Mouse (Mus musculus) spleen, adult 2 months (tissue): Measurements from ENCODE around the gene Prm1. TPM values are rescaled to one million over a fixed set of nuclear protein-coding genes. Genes with fewer than 3 reads are reported as not detected.
A peak's percentile ranks its signal among the peaks of the same experiment; 100 is the strongest.

Experiments
- DNase-seq, 2 experiments: peaks; one replicate each; pipeline versions ENCODE4 v3.0.0 to v3.0.0-alpha.2; 2012 to 2021; ENCODE audit warnings: low spot score in 2 of 2, low read depth in 1 of 2
- H3K27ac ChIP-seq: fragments of 200-500 bp; 2 replicates; pipeline ENCODE4 v1.5.1; 2012; ENCODE audit warnings: low read length, inconsistent platforms; ENCODE audit not compliant: insufficient read depth
- H3K27me3 ChIP-seq: fragments of 200-500 bp; 2 replicates; pipeline ENCODE4 v1.6.1; 2012; ENCODE audit warnings: mild to moderate bottlenecking, moderate library complexity, low read length, inconsistent platforms; ENCODE audit not compliant: control insufficient read depth, insufficient read depth
- H3K36me3 ChIP-seq: fragments of 200-500 bp; 2 replicates; pipeline ENCODE4 v1.6.1; 2012; ENCODE audit warnings: mild to moderate bottlenecking, low read length, inconsistent platforms; ENCODE audit not compliant: control insufficient read depth, insufficient read depth
- H3K4me1 ChIP-seq: fragments of 200-500 bp; 2 replicates; pipeline ENCODE4 v1.6.1; 2011; ENCODE audit warnings: inconsistent platforms; ENCODE audit not compliant: control insufficient read depth, insufficient read depth, insufficient read length
- H3K4me3 ChIP-seq: fragments of 200-500 bp; 2 replicates; pipeline ENCODE4 v1.5.1; 2011; ENCODE audit warnings: mild to moderate bottlenecking, inconsistent platforms; ENCODE audit not compliant: insufficient read depth, insufficient read length; ENCODE audit errors: extremely low read depth
- CTCF ChIP-seq: fragments of 200-500 bp; IDR thresholded peaks from 2 replicates; pipeline ENCODE4 v1.5.1; 2011; ENCODE audit warnings: mild to moderate bottlenecking, inconsistent platforms; ENCODE audit not compliant: insufficient read depth, insufficient read length, insufficient replicate concordance; ENCODE audit errors: extremely low read depth
- POLR2A ChIP-seq: fragments of 200-500 bp; IDR thresholded peaks from 2 replicates; pipeline ENCODE4 v1.6.1; 2011; ENCODE audit warnings: low read depth, low read length, inconsistent platforms
- WGBS: fragments of 180-500 bp; shearing (Covaris S2); methylation state at CpG from one replicate; pipeline ENCODE4 v1.1.7; 2018; 5-methylcytosine and 5-hydroxymethylcytosine counted together
- polyA plus RNA-seq: library from polyadenylated mRNA; depleted of rRNA; stranded (reverse); fragments of >200 nt; gene quantifications from 2 replicates; pipeline ENCODE4 v1.2.3, GENCODE M21; 2012

Prm1 gene
- polyA plus RNA-seq, 1 experiment: 0.47 TPM

DNA sequence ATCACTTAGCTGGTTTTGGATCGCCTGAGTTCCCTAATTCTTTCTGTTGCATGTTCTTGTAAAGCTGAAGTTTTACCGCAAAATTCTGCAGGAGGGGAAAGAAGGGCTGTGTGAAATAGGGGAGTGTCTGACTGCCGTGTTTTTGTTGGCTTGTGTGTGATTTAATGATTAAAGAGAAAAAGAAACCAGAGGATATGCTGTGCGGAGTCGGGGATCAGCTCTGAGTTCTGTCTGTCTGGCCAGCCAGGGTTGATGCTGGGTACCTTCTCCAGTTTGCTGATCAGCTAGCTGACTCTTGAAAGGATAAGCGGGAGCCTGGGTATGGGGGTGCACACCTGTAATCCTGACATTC, 38.7 kb upstream of the Prm1 start:
- no peak for TF ChIP-seq POLR2A
- no peak for TF ChIP-seq CTCF
- 8% methylated on average over 6 of the region's 6 CpGs for WGBS
- H3K36me3 ChIP-seq: no peaks in the 10 kb centered on the region
- peak overlapping the region; percentile 15; the same call in 1 of the 2 replicates for H3K4me3 ChIP-seq
- no peak for DNase-seq
- no peaks in the 10 kb centered on the region for H3K27me3 ChIP-seq
- peak overlapping the region; percentile 75 for H3K27ac ChIP-seq
- peaks cover 22% of the 10 kb centered on the region; the same call in 1 of the 2 replicates for H3K4me1 ChIP-seq

DNA sequence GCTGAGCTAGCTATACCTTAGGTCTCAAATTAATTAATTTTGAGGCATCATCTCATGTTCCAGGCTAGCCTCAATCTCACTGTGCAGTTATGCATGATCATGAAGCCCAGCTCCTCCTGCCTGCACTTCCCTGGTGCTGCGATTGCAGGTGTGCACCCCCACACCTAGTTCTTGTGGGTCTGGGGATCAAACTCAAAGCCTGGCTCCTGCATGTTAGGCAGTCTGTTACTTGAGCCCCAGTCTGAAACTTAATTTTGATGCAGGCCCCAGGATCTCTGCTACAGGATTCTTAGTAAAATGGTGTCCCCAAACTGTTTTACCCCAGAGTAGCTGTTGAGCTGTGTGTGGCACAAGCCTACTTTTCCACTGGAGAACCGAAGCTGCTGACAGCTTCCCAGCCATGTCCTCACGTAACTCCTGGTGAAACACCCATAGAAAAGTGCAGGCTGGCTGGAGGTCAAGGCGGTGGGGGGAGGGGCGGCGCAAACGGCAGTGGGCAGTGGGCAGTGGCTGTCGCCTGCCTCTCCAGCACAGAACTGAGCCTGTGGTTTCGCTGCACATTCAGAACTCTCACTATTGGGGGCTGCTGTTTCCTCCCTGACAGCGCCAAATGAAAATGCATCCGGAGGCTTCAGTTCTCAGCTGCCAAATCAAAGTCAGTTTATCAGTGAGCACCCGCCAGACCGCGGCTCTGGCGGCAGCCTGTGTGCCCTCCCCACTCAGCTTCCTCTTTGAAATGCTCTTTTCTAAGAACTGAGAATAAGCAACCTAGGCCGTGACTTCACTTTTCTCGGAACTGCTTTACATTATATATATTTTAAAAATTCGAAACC, 38.1 kb upstream of the Prm1 start:
- H3K36me3 ChIP-seq: no peaks in the 10 kb centered on the region
- 3% methylated on average over 18 of the region's 18 CpGs for WGBS
- no peak for TF ChIP-seq CTCF
- TF ChIP-seq POLR2A: no peak
- H3K27me3 ChIP-seq: no peaks in the 10 kb centered on the region
- peak; percentile 49 to 62 for DNase-seq
- H3K4me1 ChIP-seq: peaks cover 22% of the 10 kb centered on the region; the same call in 1 of the 2 replicates
- peak overlapping the region; percentile 78 for H3K27ac ChIP-seq
- peak overlapping the region; percentile 51 for H3K4me3 ChIP-seq

DNA sequence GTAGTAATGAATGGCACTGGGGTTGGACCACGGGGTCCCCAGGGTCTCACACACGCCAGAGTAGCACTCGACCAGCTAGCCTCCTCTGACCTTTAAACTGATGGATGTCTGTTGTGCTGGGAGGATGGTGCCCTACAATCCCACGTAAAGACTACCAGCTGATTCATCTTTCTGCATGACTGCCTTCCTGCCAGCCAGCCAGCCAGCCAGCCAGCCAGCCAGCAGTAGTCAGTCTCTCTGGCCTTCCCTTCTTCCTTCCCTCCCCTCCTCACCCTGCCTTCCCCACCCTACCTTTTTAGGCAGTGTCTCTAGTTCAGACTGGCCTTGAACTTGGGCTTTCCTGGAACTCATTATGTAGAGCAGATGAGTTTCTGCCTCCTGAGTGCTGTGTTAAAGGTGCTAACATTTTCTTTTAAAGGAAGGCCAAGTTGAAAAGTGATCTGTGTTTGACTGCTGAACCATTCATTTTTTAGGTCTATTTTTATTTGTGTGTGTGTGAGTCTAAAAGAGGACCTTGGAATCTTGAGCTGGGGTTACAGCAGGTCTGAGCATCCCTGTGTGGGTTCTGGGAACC, 36.7 kb upstream of the Prm1 start:
- Histone ChIP-seq H3K36me3 (no peaks in the 10 kb centered on the region), H3K4me1 (peaks cover 28% of the 10 kb centered on the region; the same call in 1 of the 2 replicates), H3K27ac (no peak overlapping the region), H3K4me3 (no peak overlapping the region), H3K27me3 (no peaks in the 10 kb centered on the region)
- TF ChIP-seq CTCF (no peak), POLR2A (no peak)
- no peak for DNase-seq
- WGBS: 47% methylated on average over 4 of the region's 4 CpGs

DNA sequence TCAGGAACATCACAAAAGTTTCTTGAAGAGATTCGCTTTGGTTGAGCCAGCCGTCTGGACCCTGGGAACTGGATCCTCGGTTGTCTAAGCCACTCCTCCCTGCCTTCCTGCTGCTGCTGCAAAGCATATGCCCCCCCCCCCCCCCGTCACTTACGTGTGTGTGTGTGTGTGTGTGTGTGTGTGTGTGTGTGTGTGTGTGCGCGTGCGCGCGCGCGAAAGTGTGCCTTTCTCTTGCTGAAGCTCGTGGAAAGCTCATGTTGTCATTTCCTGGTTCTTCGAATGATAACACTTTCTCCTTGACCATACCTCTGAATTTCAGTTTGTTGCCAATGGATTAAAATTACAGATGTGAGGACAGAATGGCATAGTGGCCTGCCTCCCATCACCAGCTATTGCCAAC, 34.4 kb upstream of the Prm1 start:
- no peaks in the 10 kb centered on the region for H3K36me3 ChIP-seq
- peaks cover 28% of the 10 kb centered on the region; the same call in 1 of the 2 replicates for H3K4me1 ChIP-seq
- TF ChIP-seq POLR2A: no peak
- TF ChIP-seq CTCF: no peak
- H3K27me3 ChIP-seq: no peaks in the 10 kb centered on the region
- no peak overlapping the region for H3K4me3 ChIP-seq
- no peak for DNase-seq
- 90% methylated on average over 13 of the region's 14 CpGs for WGBS
- no peak overlapping the region for H3K27ac ChIP-seq

DNA sequence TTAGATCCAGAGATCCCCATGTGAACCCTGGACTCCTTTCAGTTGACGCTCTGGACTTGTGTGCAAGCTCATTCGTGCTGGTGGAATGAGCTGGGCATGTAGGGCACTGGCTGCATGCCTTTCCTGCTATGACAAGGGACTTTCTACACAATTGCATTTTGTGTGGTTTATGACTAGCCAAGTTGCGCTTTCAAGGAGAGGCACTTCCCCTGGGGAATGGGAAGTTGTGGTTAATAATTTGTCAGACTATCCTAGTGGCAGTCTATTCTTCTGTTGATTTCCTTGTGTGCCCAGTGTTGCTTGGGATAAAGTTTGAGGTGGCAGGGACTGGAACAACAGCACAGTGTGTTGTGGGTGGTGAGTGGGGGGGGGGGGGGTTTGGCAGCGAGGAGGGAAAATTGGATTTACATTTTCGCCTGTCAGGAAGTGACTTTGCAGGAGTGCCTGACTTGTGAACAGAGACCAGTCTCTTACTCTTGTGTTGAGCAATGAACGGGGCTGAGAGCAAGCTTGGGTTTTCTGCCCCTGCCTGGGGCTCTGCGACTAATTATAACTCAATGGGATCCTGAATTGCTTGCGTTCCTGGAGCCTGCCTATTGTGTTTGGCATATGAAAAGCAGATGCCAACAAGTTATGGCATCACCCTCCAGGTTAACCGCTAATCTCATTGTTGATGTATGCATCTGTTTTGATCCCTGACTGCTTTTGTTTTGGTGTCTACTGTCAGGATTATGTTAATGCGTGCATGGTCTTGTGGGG, 33.0 kb upstream of the Prm1 start:
- Histone ChIP-seq H3K4me1 (peaks cover 20% of the 10 kb centered on the region; the same call in 1 of the 2 replicates), H3K27ac (no peak overlapping the region), H3K36me3 (no peaks in the 10 kb centered on the region), H3K4me3 (no peak overlapping the region), H3K27me3 (no peaks in the 10 kb centered on the region)
- no peak for TF ChIP-seq CTCF
- no peak for TF ChIP-seq POLR2A
- 54% methylated on average over 10 of the region's 10 CpGs for WGBS
- DNase-seq: no peak

DNA sequence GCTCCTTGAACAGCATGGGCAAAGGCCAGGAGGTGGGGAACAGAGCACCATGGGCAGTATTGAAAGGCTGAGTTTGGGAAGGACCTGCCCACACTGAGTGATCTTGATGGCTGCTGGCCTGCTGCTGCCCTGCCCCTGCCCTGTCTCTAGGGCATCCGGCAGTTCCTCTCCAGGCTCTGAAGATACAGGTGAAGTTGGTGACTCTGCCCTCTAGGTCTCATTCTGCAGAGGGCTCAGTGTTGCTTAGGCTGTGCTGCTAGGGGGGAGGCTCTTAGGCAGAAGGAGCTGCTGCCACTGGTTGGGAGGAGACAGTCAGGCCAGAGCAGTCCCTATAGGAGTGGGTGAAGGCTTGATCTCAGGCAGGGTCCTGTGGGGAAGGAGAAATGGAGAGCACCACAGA, 32.3 kb upstream of the Prm1 start:
- peaks cover 15% of the 10 kb centered on the region; the same call in 1 of the 2 replicates for H3K4me1 ChIP-seq
- H3K4me3 ChIP-seq: no peak overlapping the region
- TF ChIP-seq CTCF (no peak), POLR2A (no peak)
- H3K27me3 ChIP-seq: no peaks in the 10 kb centered on the region
- no peak for DNase-seq
- WGBS: 41% methylated on average over 1 of the region's 1 CpGs
- no peaks in the 10 kb centered on the region for H3K36me3 ChIP-seq
- H3K27ac ChIP-seq: no peak overlapping the region
